Mouse (Mus musculus) MEL (cell line): ENCODE results near the gene Igf2bp2. TPM values are rescaled to one million over a fixed set of nuclear protein-coding genes. Genes with fewer than 3 reads are reported as not detected.

ENCODE experiments used
- DNase-seq: peaks from one replicate; pipeline ENCODE4 v3.0.0; 2011; ENCODE audit warnings: low read depth, low spot score
- H3K27ac ChIP-seq: 2 replicates; pipeline ENCODE4 v1.5.1; 2012; ENCODE audit warnings: low read depth, mild to moderate bottlenecking, control low read depth, low read length, moderate library complexity; ENCODE audit not compliant: control insufficient read depth
- H3K27me3 ChIP-seq, 2 experiments: fragments of 150-350 bp in 1 of 2; sonication (generic) in 1 of 2; 2 replicates each; pipeline ENCODE4 v1.6.1; 2012; ENCODE audit warnings: low read length in 2 of 2, mild to moderate bottlenecking in 2 of 2, improper control_type of control experiment in 1 of 2, moderate library complexity in 1 of 2; ENCODE audit not compliant: insufficient read depth in 2 of 2, control insufficient read depth in 1 of 2
- H3K36me3 ChIP-seq, 2 experiments: 2 replicates each; pipeline ENCODE4 v1.6.1; 2012 to 2014; ENCODE audit warnings: low read length in 2 of 2, improper control_type of control experiment in 1 of 2, inconsistent platforms in 1 of 2, mild to moderate bottlenecking in 1 of 2; ENCODE audit not compliant: insufficient read depth in 2 of 2, control insufficient read depth in 1 of 2
- H3K4me1 ChIP-seq, 2 experiments: fragments of 150-350 bp in 1 of 2; sonication (generic) in 1 of 2; 2 replicates each; pipeline ENCODE4 v1.6.1; 2012; ENCODE audit warnings: low read length in 2 of 2, improper control_type of control experiment in 1 of 2, mild to moderate bottlenecking in 1 of 2; ENCODE audit not compliant: insufficient read depth in 2 of 2, control insufficient read depth in 1 of 2
- H3K4me3 ChIP-seq, 2 experiments: fragments of 150-350 bp in 1 of 2; sonication (generic) in 1 of 2; 2 replicates each; pipeline ENCODE4 v1.5.1; 2012; ENCODE audit warnings: low read depth in 2 of 2, low read length in 2 of 2, mild to moderate bottlenecking in 2 of 2, moderate library complexity in 2 of 2, control low read depth in 1 of 2, improper control_type of control experiment in 1 of 2; ENCODE audit not compliant: control insufficient read depth in 1 of 2, insufficient read depth in 1 of 2
- H3K79me2 ChIP-seq: 2 replicates; pipeline ENCODE4 v1.6.1; 2012; ENCODE audit warnings: mild to moderate bottlenecking, low read length, moderate library complexity; ENCODE audit not compliant: control insufficient read depth, poor library complexity, insufficient read depth
- H3K9ac ChIP-seq: 2 replicates; pipeline ENCODE4 v1.6.1; 2012; ENCODE audit warnings: low read depth, mild to moderate bottlenecking, control low read depth, low read length, moderate library complexity; ENCODE audit not compliant: control insufficient read depth, poor library complexity, severe bottlenecking
- H3K9me3 ChIP-seq: fragments of 150-350 bp; sonication (generic); replicated peaks from 2 replicates; pipeline ENCODE4 v1.6.1; 2012; ENCODE audit warnings: mild to moderate bottlenecking, low read length, improper control_type of control experiment, moderate library complexity; ENCODE audit not compliant: insufficient read depth
- CHD1 ChIP-seq: IDR thresholded peaks from 2 replicates; pipeline ENCODE4 v1.6.1; 2012; ENCODE audit warnings: low read depth, mild to moderate bottlenecking, inconsistent platforms, low read length, improper control_type of control experiment
- E2F4 ChIP-seq: IDR thresholded peaks from 2 replicates; pipeline ENCODE4 v1.6.1; 2011; ENCODE audit warnings: low read depth, low read length, improper control_type of control experiment, borderline replicate concordance
- ELF1 ChIP-seq: IDR thresholded peaks from 2 replicates; pipeline ENCODE4 v1.6.1; 2014; ENCODE audit warnings: low read depth, mild to moderate bottlenecking, inconsistent platforms, low read length, improper control_type of control experiment, moderate library complexity
- GABPA ChIP-seq: IDR thresholded peaks from 2 replicates; pipeline ENCODE4 v1.6.1; 2012; ENCODE audit warnings: low read depth, mild to moderate bottlenecking, inconsistent platforms, low read length, improper control_type of control experiment, moderate library complexity
- HCFC1 ChIP-seq: IDR thresholded peaks from 2 replicates; pipeline ENCODE4 v1.6.1; 2012; ENCODE audit warnings: low read depth, mild to moderate bottlenecking, inconsistent platforms, low read length, improper control_type of control experiment, moderate library complexity
- JUND ChIP-seq: IDR thresholded peaks from 2 replicates; pipeline ENCODE4 v1.6.1; 2011; ENCODE audit warnings: low read depth, mild to moderate bottlenecking, improper control_type of control experiment, low read length
- KAT2A ChIP-seq: conservative IDR thresholded peaks from 2 replicates; pipeline ENCODE4 v1.6.1; 2012; ENCODE audit warnings: low read depth, low read length, improper control_type of control experiment, inconsistent platforms
- MAFK ChIP-seq: IDR thresholded peaks from 2 replicates; pipeline ENCODE4 v1.6.1; 2011; ENCODE audit warnings: low read depth, mild to moderate bottlenecking, low read length, improper control_type of control experiment, borderline replicate concordance
- MAX ChIP-seq: IDR thresholded peaks from 2 replicates; pipeline ENCODE4 v1.6.1; 2011; ENCODE audit warnings: low read length, improper control_type of control experiment
- MAZ ChIP-seq: IDR thresholded peaks from 2 replicates; pipeline ENCODE4 v1.6.1; 2012; ENCODE audit warnings: low read depth, mild to moderate bottlenecking, inconsistent platforms, low read length, improper control_type of control experiment
- MYB ChIP-seq: IDR thresholded peaks from 2 replicates; pipeline ENCODE4 v1.6.1; 2011; ENCODE audit warnings: mild to moderate bottlenecking, low read depth, low read length, improper control_type of control experiment
- POLR2A ChIP-seq, 2 experiments: IDR thresholded peaks; 2 replicates each; pipeline ENCODE4 v1.6.1; 2011 to 2012; ENCODE audit warnings: low read length in 2 of 2, mild to moderate bottlenecking in 2 of 2, control low read depth in 1 of 2, improper control_type of control experiment in 1 of 2, low read depth in 1 of 2, moderate library complexity in 1 of 2; ENCODE audit not compliant: control insufficient read depth in 1 of 2, insufficient read depth in 1 of 2, poor library complexity in 1 of 2
- POLR2AphosphoS2 ChIP-seq: IDR thresholded peaks from 2 replicates; pipeline ENCODE4 v1.6.1; 2011; ENCODE audit warnings: low read length, improper control_type of control experiment
- TAL1 ChIP-seq: IDR thresholded peaks from 2 replicates; pipeline ENCODE4 v1.6.1; 2012; ENCODE audit warnings: mild to moderate bottlenecking, inconsistent platforms, low read length, moderate library complexity, mixed read lengths
- TBP ChIP-seq: IDR thresholded peaks from 2 replicates; pipeline ENCODE4 v1.8.0; 2011; ENCODE audit warnings: low read depth, low read length, improper control_type of control experiment
- TCF12 ChIP-seq: IDR thresholded peaks from 2 replicates; pipeline ENCODE4 v1.6.1; 2014; ENCODE audit warnings: low read depth, mild to moderate bottlenecking, inconsistent platforms, low read length, improper control_type of control experiment, moderate library complexity
- UBTF ChIP-seq: IDR thresholded peaks from 2 replicates; pipeline ENCODE4 v1.6.1; 2012; ENCODE audit warnings: low read depth, mild to moderate bottlenecking, inconsistent platforms, low read length, improper control_type of control experiment, moderate library complexity, borderline replicate concordance; ENCODE audit not compliant: insufficient read depth
- ZC3H11A ChIP-seq: IDR thresholded peaks from 2 replicates; pipeline ENCODE4 v1.6.1; 2012; ENCODE audit warnings: low read depth, mild to moderate bottlenecking, inconsistent platforms, low read length, improper control_type of control experiment
- ZNF384 ChIP-seq: IDR thresholded peaks from 2 replicates; pipeline ENCODE4 v1.6.1; 2012; ENCODE audit warnings: low read depth, mild to moderate bottlenecking, inconsistent platforms, low read length, improper control_type of control experiment
- polyA plus RNA-seq, 2 experiments: library from polyadenylated mRNA; stranded (reverse) in 1 of 2; unstranded in 1 of 2; fragments of >175 nt in 1 of 2; fragments of >200 nt in 1 of 2; gene quantifications; 2 replicates each; pipeline versions ENCODE4 v1.2.1 to v1.2.4; 2012; ENCODE audit warnings: low replicate concordance in 2 of 2, low read depth in 1 of 2; ENCODE audit not compliant: insufficient read length in 2 of 2, insufficient read depth in 1 of 2, missing spikeins in 1 of 2
- total RNA-seq: library from RNA; depleted of rRNA; stranded (reverse); fragments of 300-350 nt; gene quantifications from 2 replicates; pipeline ENCODE4 v1.2.3, GENCODE M21; 2012

Gene Igf2bp2
- total and polyA plus RNA-seq, 3 experiments = 0.23 to 0.86 TPM; not detected in 1

DNA sequence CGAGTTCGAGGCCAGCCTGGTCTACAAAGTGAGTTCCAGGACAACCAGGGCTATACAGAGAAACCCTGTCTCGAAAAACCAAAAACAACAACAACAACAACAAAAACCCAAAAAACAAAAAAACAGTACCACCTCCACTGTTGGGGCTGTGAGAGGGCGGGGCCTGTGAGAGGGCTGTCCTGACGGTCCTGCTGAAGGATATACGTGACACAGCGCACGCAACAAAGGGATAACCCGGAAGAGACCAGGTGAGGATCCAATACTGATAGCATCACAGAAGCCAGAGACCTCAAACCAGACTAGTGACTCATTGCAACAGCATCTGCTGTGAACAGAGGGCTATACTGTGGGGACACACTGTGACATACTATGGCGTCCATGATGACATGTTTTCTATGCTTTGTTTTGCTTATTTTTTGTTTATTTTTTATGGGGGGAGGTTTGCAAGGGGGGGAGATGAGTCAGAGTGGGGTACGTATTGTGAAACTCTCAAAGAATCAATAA, 10.1 kb downstream of the Igf2bp2 start:
- Histone ChIP-seq H3K79me2 (no peaks in the 10 kb centered on the region), H3K4me3 (no peak overlapping the region), H3K27me3 (peaks cover 10 to 18% of the 10 kb centered on the region in 2 experiments), H3K9me3 (no peaks in the 10 kb centered on the region), H3K4me1 (no peaks in the 10 kb centered on the region), H3K36me3 (no peaks in the 10 kb centered on the region), H3K9ac (no peak overlapping the region), H3K27ac (no peak overlapping the region)
- no peak for DNase-seq
- no peak for TF ChIP-seq TAL1
- TF ChIP-seq E2F4 = no peak
- TF ChIP-seq ELF1 = no peak
- TF ChIP-seq MAX = no peak
- no peak for TF ChIP-seq GABPA
- no peak for TF ChIP-seq POLR2A (IDR thresholded peaks at IDR 0.05; ENCODE audit: control insufficient read depth in 1 of 2, insufficient read depth in 1 of 2, low read depth in 1 of 2, low read length in 2 of 2, poor library complexity in 1 of 2)

- H3K79me2 ChIP-seq = no peaks in the 10 kb centered on the region
- H3K4me3 ChIP-seq = no peak overlapping the region
- H3K9ac ChIP-seq = no peak overlapping the region
- H3K36me3 ChIP-seq = no peaks in the 10 kb centered on the region
- no peaks in the 10 kb centered on the region for H3K4me1 ChIP-seq
- H3K27ac ChIP-seq = no peak overlapping the region
- TF ChIP-seq TCF12 = no peak
- TF ChIP-seq MAFK = no peak
- no peak for TF ChIP-seq ZC3H11A
- TF ChIP-seq POLR2AphosphoS2 = no peak
- TF ChIP-seq TBP = no peak
- no peak for TF ChIP-seq E2F4
- no peak for TF ChIP-seq POLR2A (IDR thresholded peaks at IDR 0.05; ENCODE audit: control insufficient read depth in 1 of 2, insufficient read depth in 1 of 2, low read depth in 1 of 2, low read length in 2 of 2, poor library complexity in 1 of 2)
- TF ChIP-seq ZNF384 = no peak
- TF ChIP-seq UBTF = no peak
- no peak for TF ChIP-seq MYB
- TF ChIP-seq JUND = no peak
- TF ChIP-seq KAT2A = no peak
- no peak for TF ChIP-seq CHD1
- no peak for TF ChIP-seq MAZ
- no peak for TF ChIP-seq ELF1
- TF ChIP-seq HCFC1 = no peak
- DNase-seq = no peak
- no peaks in the 10 kb centered on the region for H3K9me3 ChIP-seq
- H3K27me3 ChIP-seq = peaks cover 10 to 14% of the 10 kb centered on the region in 2 experiments
Observed at GRCm38 (mm10) chr16:22151706-22152315, 11.3 kb downstream of the Igf2bp2 start.
